Comparison of ENCODE assay signal across 8 mouse cellular contexts in the genomic region with DNA sequence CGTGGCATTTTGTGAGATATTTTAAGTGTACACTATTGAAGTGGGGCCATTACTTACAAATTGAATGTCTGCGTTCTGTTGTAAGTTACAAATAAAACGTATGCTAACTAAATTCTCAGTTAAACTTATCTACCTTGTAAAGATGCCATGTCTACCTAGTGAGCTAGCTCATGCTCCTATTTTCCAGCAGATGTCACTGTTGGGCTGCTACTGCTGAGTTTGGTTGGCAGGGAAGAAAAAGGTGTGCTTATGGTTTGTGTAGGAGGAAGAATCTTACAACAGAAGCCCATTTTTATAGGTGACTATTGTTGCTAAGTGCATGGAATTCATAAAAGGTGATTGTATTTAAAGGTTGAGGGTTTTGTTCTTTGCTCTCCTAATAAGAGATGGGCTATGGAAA. TPM values are rescaled to one million over a fixed set of nuclear protein-coding genes. Genes with fewer than 3 reads are reported as not detected.
DNase-seq lines count a peak whose midpoint lies in the region; ATAC-seq and TF ChIP-seq lines count a peak whose summit lies in the region.

No protein-coding gene starts in this region.

- TF ChIP-seq CTCF in lung, embryonic 14.5 days (IDR thresholded peaks at IDR 0.05; ENCODE audit: low read depth), result peak; percentile 72

- no peak overlapping the region for H3K9ac ChIP-seq in lung, embryonic 14.5 days
- no peak overlapping the region for H3K9ac ChIP-seq in intestine, embryonic 15.5 days

- no peaks in the 10 kb centered on the region for H3K9me3 ChIP-seq in lung, embryonic 14.5 days (ENCODE audit: low read depth, low read length)
- H3K9me3 ChIP-seq in intestine, embryonic 15.5 days, result no peaks in the 10 kb centered on the region

- H3K4me3 ChIP-seq in lung, embryonic 14.5 days (ENCODE audit: low read depth, low read length), result no peak overlapping the region
- no peak overlapping the region for H3K4me3 ChIP-seq in intestine, embryonic 15.5 days (replicated peaks)

- no peaks in the 10 kb centered on the region for H3K4me1 ChIP-seq in lung, embryonic 14.5 days (ENCODE audit: insufficient read depth)
- H3K4me1 ChIP-seq in intestine, embryonic 15.5 days (replicated peaks), result no peaks in the 10 kb centered on the region

- DNase-seq in gastrocnemius, adult 18-20 months (ENCODE audit: low spot score), result peak; percentile 24
- DNase-seq in gastrocnemius, adult 8-10 months (ENCODE audit: low spot score in 2 of 2), result no peak
- peak; percentile 47 to 49 for DNase-seq in right cerebral cortex, postnatal 10 days (ENCODE audit: low spot score in 2 of 2)
- DNase-seq in right cerebral cortex, postnatal 25 days, result no peak
- peak; percentile 35 to 63 for DNase-seq in cerebellum, postnatal 25 days
- DNase-seq in lung, embryonic 14.5 days, result peak; percentile 61
- DNase-seq in thymus, postnatal 36 days, result peak; percentile 6 to 7

- no peak overlapping the region for H3K27ac ChIP-seq in lung, embryonic 14.5 days (ENCODE audit: low read depth)
- no peak overlapping the region for H3K27ac ChIP-seq in intestine, embryonic 15.5 days

- ATAC-seq in lung, embryonic 14.5 days (ENCODE audit: insufficient read depth), result no peak
- ATAC-seq in intestine, embryonic 15.5 days, result no peak

- no peaks in the 10 kb centered on the region for H3K27me3 ChIP-seq in lung, embryonic 14.5 days (ENCODE audit: insufficient read depth, low read length)
- no peaks in the 10 kb centered on the region for H3K27me3 ChIP-seq in intestine, embryonic 15.5 days (replicated peaks)

- peaks cover 9% of the 10 kb centered on the region; the same call in 1 of the 2 replicates for H3K36me3 ChIP-seq in lung, embryonic 14.5 days (ENCODE audit: insufficient read depth)
- no peaks in the 10 kb centered on the region for H3K36me3 ChIP-seq in intestine, embryonic 15.5 days

- 67% methylated on average over 3 of the region's 3 CpGs for WGBS in lung, embryonic 14.5 days
- 74% methylated on average over 3 of the region's 3 CpGs for WGBS in intestine, embryonic 15.5 days

- H3K4me2 ChIP-seq in lung, embryonic 14.5 days, result no peak overlapping the region
- H3K4me2 ChIP-seq in intestine, embryonic 15.5 days (replicated peaks), result no peak overlapping the region

RNA-seq across cellular contexts. Expression of a gene that starts 49.2 kb away (rescaled TPM):
- total RNA-seq in gastrocnemius, adult 18-20 months (2021), result 10 to 100 TPM; 14.3 to 17.0 TPM
- 10 to 100 TPM; 13.7 to 15.9 (median 14.9) TPM for total RNA-seq in gastrocnemius, adult 8-10 months (2022)
- polyA plus RNA-seq in lung, embryonic 14.5 days (2014; fragmentation: Nextera tagmentation; extraction: Ambion mirVana), result 15.7 and 15.9 TPM in 2 replicates
- 12.5 and 13.7 TPM in 2 replicates for polyA plus RNA-seq in intestine, embryonic 15.5 days (2015; fragmentation: Nextera tagmentation; extraction: Ambion mirVana)

Comparison
In these comparisons a context has a peak if more than half of its experiments do, and no peak if none do; other contexts are left out.
1. DNase-seq: peak in gastrocnemius, adult 18-20 months (single experiment), right cerebral cortex, postnatal 10 days (2 of 2), cerebellum, postnatal 25 days (2 of 2), lung, embryonic 14.5 days (single experiment) and thymus, postnatal 36 days (2 of 2); none in gastrocnemius, adult 8-10 months (0 of 2) and right cerebral cortex, postnatal 25 days (single experiment).